Mouse (Mus musculus): ENCODE measurements around the gene Dnhd1.

DNA sequence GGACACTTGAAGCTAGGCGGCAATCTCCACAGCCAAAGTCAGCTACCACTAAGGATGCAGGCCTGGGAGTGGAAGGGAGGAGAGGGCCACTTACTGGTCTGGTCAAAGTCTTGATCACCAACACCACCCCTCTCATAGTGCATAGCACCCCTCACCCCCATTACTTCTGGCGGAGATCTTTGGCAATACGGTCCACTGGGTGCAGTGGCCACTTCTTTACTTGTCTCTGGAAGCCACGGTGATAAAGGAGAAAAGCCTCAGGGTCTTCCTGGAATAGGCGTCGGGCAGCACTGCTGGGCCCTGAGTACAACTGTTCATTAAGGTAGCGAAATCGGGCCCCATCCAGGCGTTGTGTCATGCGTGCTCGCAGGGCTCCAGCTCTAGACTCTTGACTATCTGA, 83.2 kb downstream of the Dnhd1 start:
- no peak for TF ChIP-seq GATA2 (IDR thresholded peaks at IDR 0.05; ENCODE audit: borderline replicate concordance, low read depth, low read length)
- TF ChIP-seq CTCF (IDR thresholded peaks at IDR 0.05; ENCODE audit: low read depth, low read length): no peak
- no peak for TF ChIP-seq GATA1 (IDR thresholded peaks at IDR 0.05; ENCODE audit: borderline replicate concordance, low read length)

All from G1E (cell line).